Mouse (Mus musculus): Measurements from ENCODE around the gene Rmdn2.

Gene Rmdn2

GRCm38 (mm10) chr17:79708168-79708567 lies 96.5 kb downstream of the Rmdn2 start:
- no peak for DNase-seq

- DNase-seq = no peak
These were observed 98.1 kb downstream of the Rmdn2 start for GRCm38 (mm10) chr17:79709718-79710117.

- no peak for DNase-seq
These were observed 98.7 kb downstream of the Rmdn2 start for GRCm38 (mm10) chr17:79710246-79710842.

GRCm38 (mm10) chr17:79711944-79712343 lies 100.3 kb downstream of the Rmdn2 start:
- no peak for DNase-seq

GRCm38 (mm10) chr17:79712536-79712935 lies 100.9 kb downstream of the Rmdn2 start:
- no peak for DNase-seq

- DNase-seq = no peak
These were observed 101.6 kb downstream of the Rmdn2 start for GRCm38 (mm10) chr17:79713276-79713642.

- DNase-seq = peak; percentile 39
These were observed 102.1 kb downstream of the Rmdn2 start for GRCm38 (mm10) chr17:79713643-79714367.

GRCm38 (mm10) chr17:79714368-79714895 lies 102.8 kb downstream of the Rmdn2 start:
- DNase-seq = no peak

- DNase-seq = peak; percentile 18
These were observed 103.4 kb downstream of the Rmdn2 start, which contains the start of gene Cyp1b1 for GRCm38 (mm10) chr17:79714931-79715637. Gene Cyp1b1 (minus strand): TSS chr17:79715061.

GRCm38 (mm10) chr17:79715649-79716143 lies 104.0 kb downstream of the Rmdn2 start:
- DNase-seq = peak; percentile 91

GRCm38 (mm10) chr17:79720681-79721080 lies 109.0 kb downstream of the Rmdn2 start:
- no peak for DNase-seq

- DNase-seq = no peak
These were observed 115.0 kb downstream of the Rmdn2 start for GRCm38 (mm10) chr17:79726613-79727012.

- no peak for DNase-seq
These were observed 116.5 kb downstream of the Rmdn2 start for GRCm38 (mm10) chr17:79728053-79728584.

GRCm38 (mm10) chr17:79728585-79729503 lies 117.2 kb downstream of the Rmdn2 start:
- no peak for DNase-seq

GRCm38 (mm10) chr17:79730988-79731387 lies 119.3 kb downstream of the Rmdn2 start:
- DNase-seq = no peak

GRCm38 (mm10) chr17:79733039-79733438 lies 121.4 kb downstream of the Rmdn2 start:
- DNase-seq = no peak

- no peak for DNase-seq
These were observed 125.9 kb downstream of the Rmdn2 start for GRCm38 (mm10) chr17:79737598-79737997.

- DNase-seq = no peak
These were observed 127.3 kb downstream of the Rmdn2 start for GRCm38 (mm10) chr17:79738847-79739498.

- DNase-seq = no peak
These were observed 131.0 kb downstream of the Rmdn2 start for GRCm38 (mm10) chr17:79742635-79743034.
